Mouse (Mus musculus): ENCODE measurements at regions not wholly inside any gene's neighbourhood (a gene's known extent, or its start where the extent isn't known, plus 50 kb on each side); places are given as distances from the start of the nearest gene placed in this dataset.

DNA sequence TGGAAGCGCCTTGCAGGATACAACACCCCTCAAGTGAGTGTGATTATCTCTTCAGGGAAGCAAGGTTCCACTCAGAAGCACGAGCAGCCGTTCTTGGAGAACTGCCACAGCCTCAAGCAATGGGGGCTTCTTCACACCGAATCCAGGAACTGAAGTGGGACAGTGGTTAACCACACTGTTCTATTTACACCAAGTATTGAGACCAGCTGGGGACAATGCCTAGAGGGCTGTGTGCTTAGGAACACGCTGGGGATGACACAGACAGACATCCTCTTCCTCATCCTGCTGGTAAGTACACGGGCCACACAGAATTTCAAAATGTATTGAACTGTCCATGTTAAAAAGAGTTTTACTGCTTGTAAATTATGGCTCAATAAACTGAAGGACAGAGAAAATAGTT is 177.0 kb upstream of the Azi2 start:
- no peak for TF ChIP-seq CTCF (IDR thresholded peaks at IDR 0.05; ENCODE audit: low read depth, low read length)
- TF ChIP-seq EP300 (IDR thresholded peaks at IDR 0.05; ENCODE audit: insufficient read depth, low read depth, low read length) = no peak
- no peak for TF ChIP-seq POLR2A (IDR thresholded peaks at IDR 0.05; ENCODE audit: insufficient read depth, low read length)

Measured in ES-Bruce4 (cell line).